Mouse (Mus musculus) thymus, postnatal 4 days (tissue): ENCODE results near the gene Ccdc130.

Experiments
- DNase-seq: peaks from one replicate; pipeline ENCODE4 v3.0.0; 2021

Ccdc130 gene

DNA sequence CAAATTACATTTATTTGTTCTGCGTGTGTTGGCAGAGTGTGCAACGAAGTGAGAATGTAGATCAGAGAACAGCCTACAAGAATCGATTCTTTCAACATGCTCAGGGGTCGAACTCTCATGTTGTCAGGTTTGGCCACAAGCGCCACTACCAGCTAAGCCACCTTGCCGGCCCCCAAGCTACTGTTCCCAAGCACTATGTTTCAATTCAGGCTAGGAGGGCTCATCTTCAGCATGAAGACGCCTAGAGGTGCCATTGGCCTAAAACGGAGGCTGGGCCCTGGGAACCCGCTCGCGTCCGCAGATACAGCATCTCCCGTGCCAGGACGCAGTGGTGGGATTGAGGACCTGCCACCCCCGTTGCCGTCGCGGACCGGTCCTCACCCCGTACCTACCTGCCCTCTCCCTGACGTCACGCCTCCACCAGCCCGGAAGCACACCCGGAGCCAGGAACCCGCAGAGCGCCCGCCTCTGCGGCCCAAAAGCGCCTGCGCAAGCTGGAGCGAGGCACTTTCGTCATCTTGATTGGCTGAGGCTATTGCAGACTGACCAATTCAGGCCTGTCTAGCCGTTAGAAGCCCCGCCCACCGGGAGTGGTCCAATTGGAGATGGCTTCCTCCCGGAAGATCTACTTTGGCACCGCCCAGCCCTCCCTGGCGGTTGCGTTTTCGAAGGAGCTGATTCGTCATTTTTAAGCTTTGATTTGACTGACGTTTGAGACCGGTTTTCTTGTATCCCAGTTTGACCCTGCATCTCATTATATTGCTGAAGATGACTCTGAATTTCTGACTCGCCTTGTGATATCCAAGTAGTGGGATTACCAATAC is at the start of gene Ccdc130:
Gene Ccdc130, minus strand, starts transcription at position 431 of the 824 bp plus-strand sequence.
- DNase-seq = peak; percentile 100

DNA sequence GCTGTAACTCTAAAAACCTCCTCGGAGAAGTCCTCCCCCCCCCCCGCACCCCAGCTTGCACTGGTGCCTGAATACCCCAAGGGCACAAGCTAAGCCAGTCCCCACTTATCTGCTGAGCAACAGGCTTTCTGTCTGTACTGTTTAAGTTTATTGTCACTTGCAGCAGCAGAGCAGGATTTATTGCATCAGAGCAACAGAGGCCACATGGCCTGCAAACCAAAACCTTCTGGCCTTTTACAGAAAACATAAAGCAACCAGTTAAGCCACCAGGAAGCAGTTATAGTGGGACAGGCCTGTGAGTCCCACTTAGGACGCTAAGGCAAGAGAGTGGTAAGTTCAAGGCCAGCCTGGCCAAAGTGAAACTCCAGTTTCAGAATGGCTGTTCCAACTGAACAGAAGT is 38.2 kb upstream of the Ccdc130 start:
- DNase-seq = no peak

DNA sequence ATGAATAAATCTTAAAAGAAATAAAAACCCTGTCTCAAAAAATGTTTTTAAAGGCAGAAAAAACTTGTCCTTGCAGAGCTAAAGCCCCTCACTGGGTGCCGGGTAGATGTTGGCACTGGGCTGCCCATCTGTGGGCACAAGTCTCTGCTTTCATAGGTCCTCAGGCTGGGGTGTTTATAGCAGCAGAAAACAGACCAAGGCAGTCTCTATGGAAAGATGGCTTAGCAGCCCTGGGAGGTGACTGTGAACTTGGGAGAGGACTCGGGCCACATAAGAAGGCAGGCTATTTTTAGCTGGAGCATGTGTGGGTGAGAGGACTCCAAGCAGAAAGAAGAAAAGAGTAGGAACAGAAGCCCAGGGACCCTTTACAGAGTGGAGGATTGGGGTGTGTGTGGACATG is 33.8 kb upstream of the Ccdc130 start:
- DNase-seq = no peak

GRCm38 (mm10) chr8:84297029-84297785 is 27.0 kb upstream of the Ccdc130 start:
- DNase-seq = no peak

GRCm38 (mm10) chr8:84291688-84292087 is 21.5 kb upstream of the Ccdc130 start:
- peak; percentile 82 for DNase-seq

DNA sequence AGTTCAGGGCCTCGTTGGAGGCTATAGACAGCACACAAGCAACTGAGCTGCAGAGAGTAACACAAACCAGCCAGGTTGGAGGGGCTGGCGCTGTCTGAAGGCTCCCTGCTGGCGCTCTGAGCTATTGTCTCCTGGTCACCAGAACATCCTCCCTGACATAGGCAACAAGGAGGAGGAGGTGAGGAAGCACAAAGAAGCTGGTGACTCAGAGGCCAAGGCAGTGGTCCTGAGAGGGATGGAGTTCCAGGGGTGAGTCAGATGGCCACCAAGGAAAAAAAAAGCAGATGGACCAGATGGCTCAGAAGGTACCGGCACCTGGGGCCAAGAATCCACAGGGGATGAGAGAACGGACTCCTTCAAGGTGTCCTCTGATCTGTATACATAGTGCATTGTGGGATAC is 20.9 kb upstream of the Ccdc130 start:
- DNase-seq = no peak

GRCm38 (mm10) chr8:84288892-84289291 is 18.7 kb upstream of the Ccdc130 start:
- DNase-seq = peak; percentile 58

- peak; percentile 73 for DNase-seq
Measured at GRCm38 (mm10) chr8:84285665-84286064, 15.5 kb upstream of the Ccdc130 start.

DNA sequence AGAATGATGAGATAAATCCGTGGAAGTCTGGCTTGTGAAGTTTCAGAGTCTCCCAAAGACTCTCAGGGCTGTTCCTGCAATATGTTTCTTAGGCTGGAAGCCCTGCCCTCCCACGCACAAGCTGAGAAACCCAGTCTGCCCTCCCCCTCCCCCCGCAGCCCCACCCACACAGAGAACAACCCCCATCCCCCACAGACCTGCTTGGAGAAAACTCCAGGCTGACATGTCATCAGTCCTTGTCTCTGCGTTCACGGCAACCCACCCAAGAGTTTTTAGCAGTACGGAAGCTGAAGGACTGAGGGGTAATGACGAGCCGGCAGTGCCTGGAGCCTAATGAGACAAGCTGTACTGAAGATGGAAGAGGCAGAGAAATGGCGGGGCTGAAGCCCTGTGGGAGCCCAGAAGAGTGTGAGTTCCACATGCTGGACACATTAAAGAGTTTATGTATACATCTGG is 14.5 kb upstream of the Ccdc130 start:
- DNase-seq = no peak

DNA sequence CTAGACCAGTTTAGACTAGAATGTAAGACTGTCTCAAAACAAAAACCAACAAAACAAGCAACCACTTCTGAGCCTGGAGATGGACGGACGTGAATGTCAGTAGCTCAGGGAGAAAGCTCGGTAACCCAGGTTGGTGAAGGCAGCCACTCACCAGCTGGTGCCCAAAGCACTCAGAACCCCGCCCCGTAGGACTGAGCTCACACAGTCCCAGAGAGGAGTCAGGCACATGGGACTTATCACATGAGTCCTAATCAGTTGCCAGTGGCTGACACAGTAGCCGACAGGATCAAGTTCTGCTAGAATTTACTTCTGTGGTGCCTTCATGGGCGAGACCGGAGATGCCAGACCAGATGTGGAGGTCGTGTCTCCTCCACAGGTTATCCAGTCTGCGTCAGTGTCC is 10.6 kb upstream of the Ccdc130 start:
- no peak for DNase-seq

GRCm38 (mm10) chr8:84276447-84276846 is 6.3 kb upstream of the Ccdc130 start:
- DNase-seq = no peak

GRCm38 (mm10) chr8:84273968-84274367 is 3.8 kb upstream of the Ccdc130 start:
- DNase-seq = no peak

- DNase-seq = no peak
Measured at GRCm38 (mm10) chr8:84272302-84272701, 2.1 kb upstream of the Ccdc130 start.

DNA sequence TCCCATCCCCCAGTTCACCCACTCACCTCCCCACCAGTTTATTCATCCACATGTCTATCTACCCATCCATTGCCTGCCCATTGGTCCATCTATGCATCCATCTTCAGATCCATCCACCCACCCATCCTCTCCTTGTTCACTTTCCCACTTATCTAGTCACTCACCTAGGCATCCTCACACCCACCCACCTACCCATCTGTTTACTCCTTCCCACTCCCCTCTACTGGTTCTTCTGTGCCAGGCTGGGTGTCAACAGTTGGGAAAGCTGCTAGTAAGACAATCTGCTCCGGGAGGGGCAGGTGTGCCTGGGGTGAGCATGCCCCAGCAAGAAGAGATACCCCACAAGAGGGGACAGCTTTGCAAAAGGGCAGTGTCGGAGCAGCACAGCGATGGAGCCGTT is 9.1 kb downstream of the Ccdc130 start:
- no peak for DNase-seq

DNA sequence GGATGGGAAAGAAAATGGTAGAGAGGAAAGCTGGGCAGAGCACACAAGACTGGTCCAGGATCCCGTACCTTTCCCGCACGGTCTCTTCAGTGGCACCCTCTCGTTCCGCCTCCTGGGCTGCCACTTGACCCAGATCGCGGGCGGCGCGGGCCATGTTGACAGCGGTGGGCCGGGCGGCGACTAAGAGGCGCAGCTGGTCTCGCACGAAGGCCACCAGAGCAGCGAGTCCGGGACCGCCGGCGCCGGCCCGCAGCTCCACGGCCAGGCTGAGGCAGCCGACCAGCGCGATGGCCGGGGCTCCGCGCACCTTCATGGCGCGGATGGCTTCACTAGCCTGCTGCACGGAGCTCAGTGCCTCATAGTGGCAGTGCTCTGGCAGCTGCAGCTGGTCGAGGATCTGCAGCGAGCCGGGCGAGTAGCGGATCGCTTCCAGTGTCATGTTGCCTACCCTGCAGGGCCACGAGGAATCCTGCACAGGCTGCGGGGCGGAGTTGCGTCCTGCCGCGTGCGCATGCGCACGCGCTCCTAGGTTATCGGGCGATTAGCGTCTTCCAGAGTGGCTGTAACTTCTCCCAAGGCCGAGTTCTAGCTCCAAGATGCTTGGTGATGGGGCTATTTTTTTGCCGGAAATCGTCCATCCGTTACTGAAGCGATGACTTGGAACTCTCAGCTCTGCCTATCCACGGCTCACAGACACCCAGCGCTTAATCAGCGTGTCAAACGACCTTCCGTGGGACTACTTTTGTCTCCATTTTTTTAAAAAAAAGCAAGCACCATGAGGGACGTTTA is 13.2 kb downstream of the Ccdc130 start, which contains the start of gene Mri1:
Gene Mri1, minus strand, starts transcription at position 505 of the 789 bp plus-strand sequence.
- peak; percentile 83 for DNase-seq

DNA sequence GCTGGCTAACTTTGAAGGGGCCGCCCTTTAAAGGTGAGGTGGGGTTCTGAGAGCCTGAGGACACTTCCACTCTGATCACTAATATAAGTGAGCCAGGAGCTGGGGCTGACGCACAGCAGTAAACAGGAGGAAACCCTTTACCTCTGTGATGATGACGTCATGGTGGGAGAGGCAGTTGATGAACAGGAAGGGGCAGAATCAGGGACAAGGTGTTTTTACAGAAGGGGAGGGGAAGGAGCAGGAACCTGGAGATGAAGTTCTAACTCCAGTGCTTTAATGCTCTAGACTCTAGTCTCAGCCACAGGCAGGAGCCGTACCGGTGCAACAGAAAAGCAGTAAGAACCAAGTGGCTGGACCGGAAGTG is 13.7 kb downstream of the Ccdc130 start:
- no peak for DNase-seq

DNA sequence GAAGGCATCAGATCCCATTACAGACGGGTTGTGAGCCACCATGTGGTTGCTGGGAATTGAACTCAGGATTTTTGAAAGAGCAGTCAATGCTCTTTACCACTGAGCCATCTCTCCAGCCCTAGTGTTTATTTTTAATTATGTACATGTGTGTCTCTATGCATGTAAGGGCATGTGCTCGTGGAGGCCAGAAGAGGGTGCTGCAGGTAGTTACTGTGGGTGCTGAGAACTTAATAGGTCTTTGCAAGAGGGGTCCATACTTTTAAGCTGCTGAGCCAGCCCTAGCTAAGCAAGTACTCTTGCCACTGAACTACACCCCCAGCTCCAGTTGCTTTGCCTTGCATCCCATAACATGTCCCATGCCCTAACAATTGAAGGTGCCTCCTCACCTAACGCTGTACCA is 14.3 kb downstream of the Ccdc130 start:
- DNase-seq = no peak

GRCm38 (mm10) chr8:84249257-84250170 is 20.7 kb downstream of the Ccdc130 start, which contains the start of gene D8Ertd738e:
D8Ertd738e (minus strand) TSS chr8:84249719.
- peak; percentile 90 for DNase-seq

- DNase-seq = no peak
Measured at GRCm38 (mm10) chr8:84241821-84242220, 28.4 kb downstream of the Ccdc130 start.

GRCm38 (mm10) chr8:84241167-84241566 is 29.0 kb downstream of the Ccdc130 start:
- no peak for DNase-seq

GRCm38 (mm10) chr8:84237542-84238229 is 32.5 kb downstream of the Ccdc130 start:
- no peak for DNase-seq
